Mouse (Mus musculus): ENCODE measurements around the gene Bckdha. TPM values are rescaled to one million over a fixed set of nuclear protein-coding genes. Genes with fewer than 3 reads are reported as not detected.

The Bckdha gene
- polyA plus RNA-seq, 1 experiment from 2014 or later = 106 TPM

DNA sequence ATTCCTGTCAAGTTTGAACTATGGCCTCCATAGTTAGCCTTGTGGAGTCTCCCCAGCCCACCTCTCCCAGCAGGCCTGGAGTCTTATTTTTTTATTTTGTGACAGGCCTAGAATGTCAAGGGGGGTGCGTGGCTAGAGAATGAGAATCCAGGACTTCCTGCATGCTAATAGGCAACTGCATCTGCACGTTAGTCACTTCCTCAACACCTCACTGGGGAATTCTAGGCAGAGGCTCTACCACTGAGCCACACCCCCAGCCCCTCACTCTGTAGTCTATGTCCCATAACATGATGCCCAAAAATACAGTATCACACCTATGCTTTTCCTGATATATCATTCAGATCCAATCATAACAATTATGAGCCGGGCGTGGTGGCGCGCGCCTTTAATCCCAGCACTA is 18.2 kb upstream of the Bckdha start:
- Histone ChIP-seq H3K4me1 (ENCODE audit: insufficient read depth) (peaks cover 27% of the 10 kb centered on the region), H3K27me3 (ENCODE audit: insufficient read depth, low read length) (peaks cover 9% of the 10 kb centered on the region), H3K9ac (replicated peaks) (no peak overlapping the region), H3K4me2 (ENCODE audit: low read depth, low read length) (no peak overlapping the region), H3K27ac (ENCODE audit: low read depth) (no peak overlapping the region), H3K9me3 (ENCODE audit: low read length) (no peaks in the 10 kb centered on the region), H3K36me3 (replicated peaks; ENCODE audit: insufficient read depth, low read length) (no peaks in the 10 kb centered on the region), H3K4me3 (ENCODE audit: low read depth, low read length) (no peak overlapping the region)
- DNase-seq (no peak), ATAC-seq (no peak)
- TF ChIP-seq EP300 (IDR thresholded peaks at IDR 0.05; ENCODE audit: low read depth) (no peak), CTCF (IDR thresholded peaks at IDR 0.05; ENCODE audit: low read depth) (no peak)
- 87% methylated on average over 7 of the region's 7 CpGs for WGBS (ENCODE audit: insufficient replicate concordance)

DNA sequence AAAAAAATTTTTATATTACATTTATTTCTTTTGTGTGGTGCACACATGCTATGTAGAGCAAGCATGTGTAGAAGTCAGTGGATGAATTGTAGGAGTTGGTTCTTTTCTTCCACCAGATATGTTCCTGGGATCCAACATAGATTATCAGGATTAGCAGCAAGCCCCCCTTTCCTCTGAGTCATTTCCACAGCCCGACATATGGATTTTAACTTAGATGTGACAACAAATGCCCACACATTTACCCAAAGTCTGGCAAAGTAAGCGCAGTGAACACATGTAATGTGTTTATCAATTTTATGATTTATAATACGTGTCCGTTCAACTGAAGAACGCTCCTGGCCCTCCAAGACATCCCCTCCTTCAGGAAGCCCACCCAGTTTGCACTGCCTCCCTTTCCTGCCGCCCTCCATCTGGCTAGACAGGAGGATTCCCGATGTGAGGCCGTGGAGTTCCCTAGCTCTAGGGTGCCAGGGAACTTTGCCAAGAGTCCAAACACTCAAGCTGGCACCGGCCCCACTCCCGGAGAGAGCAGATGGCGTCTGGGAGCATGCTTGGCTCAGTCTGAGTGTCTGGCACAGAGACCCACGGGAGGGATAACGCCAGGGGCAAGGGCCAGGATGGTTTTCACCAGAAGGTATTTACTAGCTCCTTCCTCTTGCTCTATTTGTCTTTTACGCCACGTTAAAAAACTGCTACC is 17.5 kb upstream of the Bckdha start:
- Histone ChIP-seq H3K4me2 (ENCODE audit: low read depth, low read length) (no peak overlapping the region), H3K9me3 (ENCODE audit: low read length) (no peaks in the 10 kb centered on the region), H3K27ac (ENCODE audit: low read depth) (no peak overlapping the region), H3K36me3 (replicated peaks; ENCODE audit: insufficient read depth, low read length) (no peaks in the 10 kb centered on the region), H3K9ac (replicated peaks) (no peak overlapping the region), H3K4me3 (ENCODE audit: low read depth, low read length) (no peak overlapping the region), H3K27me3 (ENCODE audit: insufficient read depth, low read length) (peaks cover 9% of the 10 kb centered on the region), H3K4me1 (ENCODE audit: insufficient read depth) (peaks cover 21% of the 10 kb centered on the region)
- DNase-seq = no peak
- WGBS (ENCODE audit: insufficient replicate concordance) = 75% methylated on average over 15 of the region's 15 CpGs
- ATAC-seq = no peak
- no peak for TF ChIP-seq CTCF (IDR thresholded peaks at IDR 0.05; ENCODE audit: low read depth)
- no peak for TF ChIP-seq EP300 (IDR thresholded peaks at IDR 0.05; ENCODE audit: low read depth)

GRCm38 (mm10) chr7:25675405-25675804 is 16.6 kb upstream of the Bckdha start:
- Histone ChIP-seq H3K9me3 (ENCODE audit: low read length) (no peaks in the 10 kb centered on the region), H3K36me3 (replicated peaks; ENCODE audit: insufficient read depth, low read length) (no peaks in the 10 kb centered on the region), H3K27ac (ENCODE audit: low read depth) (no peak overlapping the region), H3K4me2 (ENCODE audit: low read depth, low read length) (0 out of 2 replicates have a peak overlapping the region, but pooled peaks have one; percentile 72), H3K4me1 (ENCODE audit: insufficient read depth) (peaks cover 18% of the 10 kb centered on the region), H3K27me3 (ENCODE audit: insufficient read depth, low read length) (peaks cover 9% of the 10 kb centered on the region), H3K4me3 (ENCODE audit: low read depth, low read length) (no peak overlapping the region), H3K9ac (replicated peaks) (no peak overlapping the region)
- DNase-seq = no peak
- no peak for TF ChIP-seq CTCF (IDR thresholded peaks at IDR 0.05; ENCODE audit: low read depth)
- no peak for TF ChIP-seq EP300 (IDR thresholded peaks at IDR 0.05; ENCODE audit: low read depth)
- ATAC-seq = no peak
- WGBS (ENCODE audit: insufficient replicate concordance) = 56% methylated on average over 6 of the region's 6 CpGs

GRCm38 (mm10) chr7:25674719-25675300 is 16.0 kb upstream of the Bckdha start, which contains the start of gene Tmem91:
TSS of gene Tmem91 (minus strand) at chr7:25675166.
- H3K4me1 ChIP-seq (ENCODE audit: insufficient read depth) = peaks cover 14% of the 10 kb centered on the region
- no peak within 1 kb of the TSS for H3K27ac ChIP-seq (ENCODE audit: low read depth)
- WGBS (ENCODE audit: insufficient replicate concordance) = 1% methylated on average over 29 of the region's 29 CpGs
- H3K9me3 ChIP-seq (ENCODE audit: low read length) = no peaks in the 10 kb centered on the region
- DNase-seq (no peak), ATAC-seq (no peak)
- peak within 1 kb of the TSS; percentile 48 for H3K9ac ChIP-seq (replicated peaks)
- peak within 1 kb of the TSS; percentile 36 for H3K4me3 ChIP-seq (ENCODE audit: low read depth, low read length)
- TF ChIP-seq EP300 (IDR thresholded peaks at IDR 0.05; ENCODE audit: low read depth) (no peak), CTCF (IDR thresholded peaks at IDR 0.05; ENCODE audit: low read depth) (no peak)
- H3K4me2 ChIP-seq (ENCODE audit: low read depth, low read length) = peak within 1 kb of the TSS; percentile 72
- H3K36me3 ChIP-seq (replicated peaks; ENCODE audit: insufficient read depth, low read length) = no peaks in the 10 kb centered on the region
- H3K27me3 ChIP-seq (ENCODE audit: insufficient read depth, low read length) = peaks cover 9% of the 10 kb centered on the region

DNA sequence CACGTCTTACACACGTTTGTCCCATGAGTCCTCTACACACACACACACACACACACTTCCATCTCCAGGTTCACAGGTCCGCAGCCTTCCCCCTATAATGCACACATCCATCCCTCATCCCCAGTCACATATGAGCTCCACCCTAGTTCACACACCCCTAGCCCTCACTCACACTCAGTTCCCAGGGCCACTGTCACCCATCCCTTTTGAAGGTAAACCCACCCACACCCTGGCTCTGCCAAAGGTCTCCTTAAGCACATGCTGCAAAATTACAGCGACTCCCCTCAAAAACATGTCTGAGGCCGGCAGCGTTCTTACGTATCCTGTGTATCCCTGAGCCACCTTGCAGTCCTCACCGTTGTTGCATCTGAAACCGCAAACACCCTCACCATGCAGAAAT is 15.5 kb upstream of the Bckdha start:
- Histone ChIP-seq H3K9ac (replicated peaks) (no peak overlapping the region), H3K9me3 (ENCODE audit: low read length) (no peaks in the 10 kb centered on the region), H3K4me3 (ENCODE audit: low read depth, low read length) (no peak overlapping the region), H3K4me1 (ENCODE audit: insufficient read depth) (peaks cover 11% of the 10 kb centered on the region), H3K4me2 (ENCODE audit: low read depth, low read length) (peak overlapping the region; percentile 72), H3K36me3 (replicated peaks; ENCODE audit: insufficient read depth, low read length) (no peaks in the 10 kb centered on the region; the same call in 1 of the 2 replicates), H3K27me3 (ENCODE audit: insufficient read depth, low read length) (peaks cover 9% of the 10 kb centered on the region), H3K27ac (ENCODE audit: low read depth) (no peak overlapping the region)
- no peak for TF ChIP-seq EP300 (IDR thresholded peaks at IDR 0.05; ENCODE audit: low read depth)
- ATAC-seq (no peak), DNase-seq (no peak)
- WGBS (ENCODE audit: insufficient replicate concordance) = 15% methylated on average over 9 of the region's 9 CpGs

DNA sequence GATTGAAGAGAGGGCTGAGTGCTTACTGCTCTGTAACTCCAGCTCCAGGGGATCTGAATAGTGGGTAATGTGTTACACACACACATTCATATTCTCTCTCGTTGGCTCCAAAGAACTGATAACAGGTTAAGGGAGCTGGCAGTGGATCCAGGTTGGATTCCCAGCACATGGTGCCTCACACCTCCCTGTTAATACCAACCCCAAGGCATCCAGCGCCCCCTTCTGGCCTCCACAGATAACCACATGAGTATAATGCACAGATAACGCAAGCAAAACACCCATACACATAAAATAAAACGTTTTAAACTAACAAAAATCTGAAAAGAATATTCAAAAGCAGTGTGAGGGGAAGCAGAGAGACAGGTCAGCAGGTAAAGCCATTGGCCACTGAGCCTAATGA is 13.7 kb upstream of the Bckdha start:
- peaks cover 9% of the 10 kb centered on the region for H3K27me3 ChIP-seq (ENCODE audit: insufficient read depth, low read length)
- no peak for ATAC-seq
- H3K9ac ChIP-seq (replicated peaks) = no peak overlapping the region
- TF ChIP-seq CTCF (IDR thresholded peaks at IDR 0.05; ENCODE audit: low read depth) (peak; percentile 51), EP300 (IDR thresholded peaks at IDR 0.05; ENCODE audit: low read depth) (no peak)
- H3K4me3 ChIP-seq (ENCODE audit: low read depth, low read length) = no peak overlapping the region
- peaks cover 11% of the 10 kb centered on the region for H3K36me3 ChIP-seq (replicated peaks; ENCODE audit: insufficient read depth, low read length)
- no peak for DNase-seq
- H3K27ac ChIP-seq (ENCODE audit: low read depth) = no peak overlapping the region
- no peak overlapping the region for H3K4me2 ChIP-seq (ENCODE audit: low read depth, low read length)
- peaks cover 7% of the 10 kb centered on the region; the same call in 1 of the 2 replicates for H3K4me1 ChIP-seq (ENCODE audit: insufficient read depth)
- H3K9me3 ChIP-seq (ENCODE audit: low read length) = no peaks in the 10 kb centered on the region
- 52% methylated on average over 4 of the region's 4 CpGs for WGBS (ENCODE audit: insufficient replicate concordance)

All from liver, postnatal 0 days (tissue).